Mouse (Mus musculus) myocyte (in vitro differentiated cells): Measurements from ENCODE around the gene Smox.

Source experiments
- E2F4 ChIP-seq: IDR thresholded peaks from one replicate; pipeline ENCODE4 v1.6.1; 2011; ENCODE audit warnings: mild to moderate bottlenecking, control low read depth, moderate library complexity; ENCODE audit not compliant: insufficient read depth
- MAX ChIP-seq: IDR thresholded peaks from one replicate; pipeline ENCODE4 v1.6.1; 2011; ENCODE audit warnings: low read depth, mild to moderate bottlenecking, control low read depth
- MYOD1 ChIP-seq, 3 experiments: IDR thresholded peaks; one replicate each; pipeline ENCODE4 v1.6.1; 2011; ENCODE audit warnings: control low read depth in 2 of 3, low read depth in 2 of 3, mild to moderate bottlenecking in 2 of 3, moderate library complexity in 1 of 3; ENCODE audit not compliant: insufficient read length in 2 of 3, control insufficient read depth in 1 of 3
- MYOG ChIP-seq, 3 experiments: IDR thresholded peaks; one replicate each; pipeline ENCODE4 v1.6.1; 2011; ENCODE audit warnings: control low read depth in 2 of 3, low read depth in 2 of 3, mild to moderate bottlenecking in 2 of 3; ENCODE audit not compliant: insufficient read length in 2 of 3, control insufficient read depth in 1 of 3, insufficient read depth in 1 of 3
- POLR2A ChIP-seq: IDR thresholded peaks from one replicate; pipeline ENCODE4 v1.6.1; 2011; ENCODE audit warnings: low read depth, mild to moderate bottlenecking, control low read depth, moderate library complexity; ENCODE audit not compliant: insufficient read length
- POLR2AphosphoS2 ChIP-seq: IDR thresholded peaks from one replicate; pipeline ENCODE4 v1.6.1; 2011; ENCODE audit warnings: low read depth, control low read depth; ENCODE audit not compliant: insufficient read length
- REST ChIP-seq: IDR thresholded peaks from one replicate; pipeline ENCODE4 v1.6.1; 2011; ENCODE audit warnings: mild to moderate bottlenecking, control low read depth, moderate library complexity; ENCODE audit not compliant: insufficient read depth, insufficient read length
- SRF ChIP-seq: IDR thresholded peaks from one replicate; pipeline ENCODE4 v1.6.1; 2011; ENCODE audit warnings: low read depth; ENCODE audit not compliant: control insufficient read depth, insufficient read length
- TCF12 ChIP-seq: IDR thresholded peaks from one replicate; pipeline ENCODE4 v1.6.1; 2011; ENCODE audit warnings: mild to moderate bottlenecking, control low read depth; ENCODE audit not compliant: poor library complexity, insufficient read depth, severe bottlenecking
- TCF3 ChIP-seq: IDR thresholded peaks from one replicate; pipeline ENCODE4 v1.6.1; 2011; ENCODE audit warnings: low read depth, control low read depth; ENCODE audit not compliant: insufficient read length
- USF1 ChIP-seq: IDR thresholded peaks from one replicate; pipeline ENCODE4 v1.6.1; 2011; ENCODE audit warnings: low read depth, mild to moderate bottlenecking, control low read depth, moderate library complexity

- TF ChIP-seq POLR2A = no peak
- no peak for TF ChIP-seq USF1
- no peak for TF ChIP-seq REST
- TF ChIP-seq MYOG (IDR thresholded peaks at IDR 0.05; ENCODE audit: control insufficient read depth in 1 of 3, insufficient read depth in 1 of 3, insufficient read length in 2 of 3, low read depth in 2 of 3) = no peak
- TF ChIP-seq TCF3 = no peak
- no peak for TF ChIP-seq MAX
- TF ChIP-seq POLR2AphosphoS2 = no peak
- TF ChIP-seq TCF12 = no peak
- no peak for TF ChIP-seq MYOD1 (IDR thresholded peaks at IDR 0.05; ENCODE audit: control insufficient read depth in 1 of 3, insufficient read length in 2 of 3, low read depth in 2 of 3)
- TF ChIP-seq E2F4 = no peak
- no peak for TF ChIP-seq SRF
Measured at GRCm38 (mm10) chr2:131510531-131510930, 19.2 kb downstream of the Smox start.
